Comparison of ENCODE assay signal across 25 mouse cellular contexts in genomic region chr2:71802131-71802530, GRCm38 (mm10). TPM values are rescaled to one million over a fixed set of nuclear protein-coding genes. Genes with fewer than 3 reads are reported as not detected.
A peak's percentile ranks its signal among the peaks of the same experiment; 100 is the strongest.
DNase-seq lines count a peak whose midpoint lies in the region; ATAC-seq and TF ChIP-seq lines count a peak whose summit lies in the region.
"Had no signal": no experiment of that assay in that cellular context is flagged by ENCODE, and none has a peak within 500 bp of the region (broad histone marks: within the 10 kb centered on the region; RNA-seq: fewer than 3 reads in every experiment).

No protein-coding gene starts in this region.

- no peak for ATAC-seq in intestine, embryonic 14.5 days (replicated peaks; ENCODE audit: low FRiP score, low TSS enrichment, low read depth)
- ATAC-seq in intestine, embryonic 15.5 days: no peak
- peak; percentile 21; the same call in 1 of the 2 replicates for ATAC-seq in stomach, embryonic 15.5 days (ENCODE audit: insufficient read depth, low FRiP score, low read depth)
- no peak for ATAC-seq in midbrain, postnatal 0 days (ENCODE audit: low FRiP score)
- ATAC-seq: forebrain, embryonic 14.5 days; hindbrain, embryonic 16.5 days; liver, postnatal 0 days; lung, postnatal 0 days; midbrain, embryonic 15.5 days had no signal

- H3K9me3 ChIP-seq in intestine, embryonic 14.5 days (ENCODE audit: control insufficient read depth, low read length): no peaks in the 10 kb centered on the region
- H3K9me3 ChIP-seq in intestine, embryonic 15.5 days: no peaks in the 10 kb centered on the region
- H3K9me3 ChIP-seq in E14TG2a.4 (ENCODE audit: low read length) (no peaks in the 10 kb centered on the region), ES-E14 (ENCODE audit: control insufficient read depth, insufficient read depth, low read depth, low read length) (no peaks in the 10 kb centered on the region)
- no peaks in the 10 kb centered on the region for H3K9me3 ChIP-seq in stomach, embryonic 15.5 days
- H3K9me3 ChIP-seq in midbrain, postnatal 0 days (ENCODE audit: low read length): no peaks in the 10 kb centered on the region
- H3K9me3 ChIP-seq: embryonic facial prominence, embryonic 15.5 days; heart, embryonic 15.5 days; limb, embryonic 12.5 days; midbrain, embryonic 15.5 days had no signal

- no peak overlapping the region for H3K4me2 ChIP-seq in intestine, embryonic 14.5 days (ENCODE audit: low read length)
- H3K4me2 ChIP-seq in intestine, embryonic 15.5 days (replicated peaks): no peak overlapping the region
- H3K4me2 ChIP-seq in stomach, embryonic 15.5 days: peak overlapping the region; percentile 13; the same call in 1 of the 2 replicates
- H3K4me2 ChIP-seq in midbrain, postnatal 0 days (ENCODE audit: low read depth, low read length, poor library complexity, severe bottlenecking): no peak overlapping the region
- H3K4me2 ChIP-seq: embryonic facial prominence, embryonic 15.5 days; heart, embryonic 15.5 days; limb, embryonic 12.5 days; liver, embryonic 11.5 days; midbrain, embryonic 15.5 days had no signal

- no peaks in the 10 kb centered on the region; the same call in 1 of the 2 replicates for H3K4me1 ChIP-seq in intestine, embryonic 14.5 days (replicated peaks; ENCODE audit: control insufficient read depth, insufficient read depth, low read length)
- peaks cover 19% of the 10 kb centered on the region for H3K4me1 ChIP-seq in intestine, embryonic 15.5 days (replicated peaks)
- H3K4me1 ChIP-seq in E14TG2a.4 (replicated peaks; ENCODE audit: low read depth, low read length) (peaks cover 98% of the 10 kb centered on the region), ES-E14 (ENCODE audit: control insufficient read depth in 2 of 2, insufficient read depth in 2 of 2, low read length in 2 of 2, poor library complexity in 1 of 2) (peaks cover 21 to 33% of the 10 kb centered on the region in 2 experiments)
- H3K4me1 ChIP-seq in stomach, embryonic 15.5 days: peaks cover 31% of the 10 kb centered on the region
- H3K4me1 ChIP-seq in midbrain, postnatal 0 days (ENCODE audit: insufficient read depth, low read length): no peaks in the 10 kb centered on the region
- H3K4me1 ChIP-seq: midbrain, embryonic 15.5 days had no signal

- H3K27ac ChIP-seq in intestine, embryonic 14.5 days (ENCODE audit: low read depth): 0 out of 2 replicates have a peak overlapping the region, but pooled peaks have one; percentile 11
- no peak overlapping the region for H3K27ac ChIP-seq in intestine, embryonic 15.5 days
- no peak overlapping the region for H3K27ac ChIP-seq in ES-E14 (ENCODE audit: insufficient read depth, low read depth, low read length, poor library complexity, severe bottlenecking)
- H3K27ac ChIP-seq in stomach, embryonic 15.5 days: peak overlapping the region; percentile 68
- H3K27ac ChIP-seq in midbrain, postnatal 0 days (ENCODE audit: low read depth, low read length): no peak overlapping the region
- H3K27ac ChIP-seq: embryonic facial prominence, embryonic 15.5 days; heart, embryonic 15.5 days; limb, embryonic 12.5 days; macrophage; midbrain, embryonic 15.5 days had no signal

- no peak overlapping the region for H3K4me3 ChIP-seq in intestine, embryonic 14.5 days (ENCODE audit: low read depth, low read length)
- no peak overlapping the region for H3K4me3 ChIP-seq in intestine, embryonic 15.5 days (replicated peaks)
- H3K4me3 ChIP-seq in E14TG2a.4 (replicated peaks; ENCODE audit: low read length) (peak overlapping the region; percentile 62), ES-E14 (ENCODE audit: insufficient read depth in 1 of 2, low read depth in 1 of 2, low read length in 2 of 2, poor library complexity in 1 of 2, severe bottlenecking in 1 of 2) (peak overlapping the region; percentile 3 to 26; a peak in 2 of 4 replicates)
- no peak overlapping the region for H3K4me3 ChIP-seq in stomach, embryonic 15.5 days (replicated peaks)
- no peak overlapping the region for H3K4me3 ChIP-seq in midbrain, postnatal 0 days (ENCODE audit: low read depth, low read length)
- H3K4me3 ChIP-seq: embryonic facial prominence, embryonic 15.5 days; heart, embryonic 15.5 days; limb, embryonic 12.5 days; midbrain, embryonic 15.5 days had no signal

- whole genome bisulfite sequencing in intestine, embryonic 14.5 days: 55% methylated on average over 4 of the region's 4 CpGs
- WGBS in intestine, embryonic 15.5 days: 66% methylated on average over 4 of the region's 4 CpGs
- WGBS in stomach, embryonic 15.5 days: 53% methylated on average over 4 of the region's 4 CpGs
- 78% methylated on average over 4 of the region's 4 CpGs for WGBS in midbrain, postnatal 0 days

- H3K9ac ChIP-seq in intestine, embryonic 14.5 days (ENCODE audit: low read length): no peak overlapping the region
- no peak overlapping the region for H3K9ac ChIP-seq in intestine, embryonic 15.5 days
- H3K9ac ChIP-seq in ES-E14 (ENCODE audit: insufficient read depth, low read depth, low read length, poor library complexity, severe bottlenecking): peak overlapping the region; percentile 25; the same call in 1 of the 2 replicates
- H3K9ac ChIP-seq in stomach, embryonic 15.5 days: no peak overlapping the region
- no peak overlapping the region for H3K9ac ChIP-seq in midbrain, postnatal 0 days (replicated peaks; ENCODE audit: low read length, poor library complexity, severe bottlenecking)
- H3K9ac ChIP-seq: embryonic facial prominence, embryonic 15.5 days; heart, embryonic 15.5 days; limb, embryonic 12.5 days; liver, postnatal 0 days; midbrain, embryonic 15.5 days had no signal

- in situ Hi-C loops in ES-E14 (cut with MboI; ENCODE audit: low sequenced_read_pairs in 2 of 2, unreplicated experiment in 2 of 2): no loop called here

- no peaks in the 10 kb centered on the region for H3K27me3 ChIP-seq in intestine, embryonic 14.5 days (replicated peaks; ENCODE audit: control insufficient read depth, insufficient read depth, low read length)
- H3K27me3 ChIP-seq in intestine, embryonic 15.5 days (replicated peaks): no peaks in the 10 kb centered on the region
- H3K27me3 ChIP-seq in E14TG2a.4 (ENCODE audit: insufficient read depth, low read length): no peaks in the 10 kb centered on the region
- H3K27me3 ChIP-seq in stomach, embryonic 15.5 days (replicated peaks): no peaks in the 10 kb centered on the region
- no peaks in the 10 kb centered on the region for H3K27me3 ChIP-seq in midbrain, postnatal 0 days (ENCODE audit: insufficient read depth, low read length)
- H3K27me3 ChIP-seq: embryonic facial prominence, embryonic 15.5 days; heart, embryonic 15.5 days; limb, embryonic 12.5 days; midbrain, embryonic 15.5 days had no signal

- DNase-seq in intestine, embryonic 14.5 days (ENCODE audit: low spot score): no peak
- no peak for DNase-seq in ES-E14 (ENCODE audit: low read depth, low spot score)
- DNase-seq in midbrain, postnatal 0 days (ENCODE audit: low spot score): no peak
- DNase-seq in MN1 (ENCODE audit: low spot score): no peak
- DNase-seq: cerebellum, adult 8-10 months; cerebellum, postnatal 36 days; embryo, embryonic 11 days; gastrocnemius, postnatal 10 days; kidney, adult 8-10 months; liver, postnatal 0 days; right cerebral cortex, adult 18-20 months; right cerebral cortex, postnatal 4 days; thymus, postnatal 25 days had no signal

- TF ChIP-seq CTCF in E14TG2a.4 (conservative IDR thresholded peaks at IDR 0.05; ENCODE audit: low read length): no peak
- TF ChIP-seq CTCF in midbrain, postnatal 0 days (IDR thresholded peaks at IDR 0.05): no peak

- no peaks in the 10 kb centered on the region for H3K36me3 ChIP-seq in intestine, embryonic 14.5 days (ENCODE audit: control insufficient read depth, insufficient read depth, low read length)
- no peaks in the 10 kb centered on the region for H3K36me3 ChIP-seq in intestine, embryonic 15.5 days
- H3K36me3 ChIP-seq in E14TG2a.4 (ENCODE audit: insufficient read depth, low read length) (peaks cover 8% of the 10 kb centered on the region), ES-E14 (ENCODE audit: control insufficient read depth, insufficient read depth, low read length, poor library complexity, severe bottlenecking) (no peaks in the 10 kb centered on the region)
- no peaks in the 10 kb centered on the region for H3K36me3 ChIP-seq in stomach, embryonic 15.5 days
- no peaks in the 10 kb centered on the region for H3K36me3 ChIP-seq in midbrain, postnatal 0 days (ENCODE audit: insufficient read depth, low read length)
- H3K36me3 ChIP-seq: embryonic facial prominence, embryonic 15.5 days; heart, embryonic 15.5 days; limb, embryonic 12.5 days; midbrain, embryonic 15.5 days had no signal

TF ChIP-seq in ES-E14, 5 proteins besides CTCF, POLR2A, EP300 and RAD21:
- no peak for TF ChIP-seq CHD2 (IDR thresholded peaks at IDR 0.05; ENCODE audit: low read depth, low read length)
TF ChIP-seq in ES-E14: peak in this region for 0.

RNA-seq across cellular contexts. Expression of gene Itga6, which starts 56.7 kb away (rescaled TPM):
- polyA plus RNA-seq in intestine, embryonic 14.5 days (2014; fragmentation: Nextera tagmentation; extraction: Ambion mirVana): 56.2 and 62.1 TPM in 2 replicates
- 47.6 and 48.1 TPM in 2 replicates for polyA plus RNA-seq in intestine, embryonic 15.5 days (2015; fragmentation: Nextera tagmentation; extraction: Ambion mirVana)
- total RNA-seq in ES-E14 (2012; rRNA removed): 169 and 217 TPM in 2 replicates
- polyA plus RNA-seq in stomach, embryonic 15.5 days (2015; fragmentation: Nextera tagmentation; extraction: Ambion mirVana): 61.8 and 74.1 TPM in 2 replicates
- total RNA-seq in midbrain, postnatal 0 days (2014; rRNA removed): 38.9 and 41.5 TPM in 2 replicates
- polyA plus RNA-seq in midbrain, postnatal 0 days (2015; fragmentation: Nextera tagmentation; extraction: Ambion mirVana): 14.5 and 16.0 TPM in 2 replicates

Comparison
In these comparisons a context has a peak if more than half of its experiments do, and no peak if none do; other contexts are left out.
1. H3K27ac ChIP-seq: peak in intestine, embryonic 14.5 days (single experiment) and stomach, embryonic 15.5 days (single experiment); none in intestine, embryonic 15.5 days (single experiment), ES-E14 (single experiment) and midbrain, postnatal 0 days (single experiment).
2. H3K4me3 ChIP-seq: peak in E14TG2a.4 (single experiment) and ES-E14 (2 of 2); none in intestine, embryonic 14.5 days (single experiment), intestine, embryonic 15.5 days (single experiment), stomach, embryonic 15.5 days (single experiment) and midbrain, postnatal 0 days (single experiment).